Mouse (Mus musculus) thymus, adult 2 months (tissue): ENCODE measurements around the gene Cnn2. TPM values are rescaled to one million over a fixed set of nuclear protein-coding genes. Genes with fewer than 3 reads are reported as not detected.

Experiments used
- DNase-seq: peaks from one replicate; pipeline ENCODE4 v3.0.0; 2021
- H3K27ac ChIP-seq: fragments of 200-500 bp; 2 replicates; pipeline ENCODE4 v1.5.1; 2012; ENCODE audit warnings: low read length, control low read depth; ENCODE audit not compliant: control insufficient read depth, insufficient read depth
- H3K27me3 ChIP-seq: fragments of 200-500 bp; 2 replicates; pipeline ENCODE4 v1.6.1; 2012; ENCODE audit warnings: mild to moderate bottlenecking, low read length, moderate library complexity, mixed read lengths; ENCODE audit not compliant: control insufficient read depth, insufficient read depth
- H3K36me3 ChIP-seq: fragments of 200-500 bp; 2 replicates; pipeline ENCODE4 v1.6.1; 2012; ENCODE audit warnings: mild to moderate bottlenecking, low read length, moderate library complexity; ENCODE audit not compliant: control insufficient read depth, insufficient read depth
- H3K4me1 ChIP-seq: fragments of 200-500 bp; replicated peaks from 2 replicates; pipeline ENCODE4 v1.6.1; 2012; ENCODE audit warnings: low read length; ENCODE audit not compliant: control insufficient read depth, insufficient read depth
- H3K4me3 ChIP-seq: fragments of 200-500 bp; 2 replicates; pipeline ENCODE4 v1.5.1; 2012; ENCODE audit warnings: mild to moderate bottlenecking, low read length, control low read depth, moderate library complexity; ENCODE audit not compliant: control insufficient read depth, insufficient read depth
- CTCF ChIP-seq: fragments of 200-500 bp; IDR thresholded peaks from 2 replicates; pipeline ENCODE4 v1.5.1; 2012; ENCODE audit warnings: mild to moderate bottlenecking, control low read depth, low read length, moderate library complexity, borderline replicate concordance; ENCODE audit not compliant: control insufficient read depth, poor library complexity, insufficient read depth; ENCODE audit errors: extremely low read depth
- POLR2A ChIP-seq: fragments of 200-500 bp; IDR thresholded peaks from 2 replicates; pipeline ENCODE4 v1.6.1; 2012; ENCODE audit warnings: mild to moderate bottlenecking, low read length, control low read depth, moderate library complexity; ENCODE audit not compliant: control insufficient read depth, poor library complexity, insufficient read depth; ENCODE audit errors: extremely low read depth
- WGBS: fragments of 180-500 bp; shearing (Covaris S2); methylation state at CpG from one replicate; pipeline ENCODE4 v1.1.7; 2018; 5-methylcytosine and 5-hydroxymethylcytosine counted together
- polyA plus RNA-seq: library from polyadenylated mRNA; depleted of rRNA; stranded (reverse); fragments of >200 nt; gene quantifications from 2 replicates; pipeline ENCODE4 v1.2.3, GENCODE M21; 2012

Cnn2 gene
- polyA plus RNA-seq, 1 experiment, result 245 TPM

- Histone ChIP-seq H3K4me3 (no peak overlapping the region), H3K27ac (no peak overlapping the region), H3K27me3 (no peaks in the 10 kb centered on the region), H3K36me3 (peaks cover 72% of the 10 kb centered on the region), H3K4me1 (peaks cover 24% of the 10 kb centered on the region)
- WGBS, result 81% methylated on average over 8 of the region's 9 CpGs
- TF ChIP-seq POLR2A, result no peak
- TF ChIP-seq CTCF, result no peak
- no peak for DNase-seq
Measured at GRCm38 (mm10) chr10:80030191-80030590, 41.8 kb downstream of the Cnn2 start.

- Histone ChIP-seq H3K36me3 (peaks cover 70% of the 10 kb centered on the region), H3K27ac (no peak overlapping the region), H3K27me3 (no peaks in the 10 kb centered on the region), H3K4me3 (no peak overlapping the region), H3K4me1 (peaks cover 18% of the 10 kb centered on the region)
- no peak for DNase-seq
- TF ChIP-seq POLR2A (no peak), CTCF (no peak)
- WGBS, result 92% methylated on average over 17 of the region's 17 CpGs
Measured at GRCm38 (mm10) chr10:80030736-80031135, 42.4 kb downstream of the Cnn2 start.

- H3K4me1 ChIP-seq, result peaks cover 17% of the 10 kb centered on the region
- TF ChIP-seq CTCF (no peak), POLR2A (no peak)
- peak overlapping the region; percentile 64; the same call in 1 of the 2 replicates for H3K27ac ChIP-seq
- no peak overlapping the region for H3K4me3 ChIP-seq
- H3K36me3 ChIP-seq, result peaks cover 57% of the 10 kb centered on the region
- DNase-seq, result no peak
- H3K27me3 ChIP-seq, result no peaks in the 10 kb centered on the region
- 49% methylated on average over 5 of the region's 5 CpGs for WGBS
Measured at GRCm38 (mm10) chr10:80032799-80033480, 44.6 kb downstream of the Cnn2 start.

GRCm38 (mm10) chr10:80033511-80034391, 45.4 kb downstream of the Cnn2 start:
- H3K36me3 ChIP-seq, result peaks cover 48% of the 10 kb centered on the region
- DNase-seq, result no peak
- no peak overlapping the region for H3K4me3 ChIP-seq
- peaks cover 23% of the 10 kb centered on the region for H3K4me1 ChIP-seq
- peak overlapping the region; percentile 48; the same call in 1 of the 2 replicates for H3K27ac ChIP-seq
- TF ChIP-seq CTCF (no peak), POLR2A (no peak)
- no peaks in the 10 kb centered on the region for H3K27me3 ChIP-seq
- WGBS, result 58% methylated on average over 9 of the region's 9 CpGs

GRCm38 (mm10) chr10:80035148-80035547, 46.8 kb downstream of the Cnn2 start:
- H3K36me3 ChIP-seq, result peaks cover 36% of the 10 kb centered on the region
- H3K27ac ChIP-seq, result no peak overlapping the region
- TF ChIP-seq CTCF (no peak), POLR2A (no peak)
- no peak for DNase-seq
- H3K27me3 ChIP-seq, result no peaks in the 10 kb centered on the region
- WGBS, result 96% methylated on average over 8 of the region's 8 CpGs
- no peak overlapping the region for H3K4me3 ChIP-seq
- H3K4me1 ChIP-seq, result peaks cover 24% of the 10 kb centered on the region

- no peak overlapping the region for H3K27ac ChIP-seq
- WGBS, result 94% methylated on average over 5 of the region's 5 CpGs
- no peak overlapping the region for H3K4me3 ChIP-seq
- TF ChIP-seq POLR2A (no peak), CTCF (no peak)
- H3K27me3 ChIP-seq, result no peaks in the 10 kb centered on the region
- peaks cover 22% of the 10 kb centered on the region for H3K4me1 ChIP-seq
- no peak for DNase-seq
- H3K36me3 ChIP-seq, result peaks cover 30% of the 10 kb centered on the region
Measured at GRCm38 (mm10) chr10:80035686-80036085, 47.3 kb downstream of the Cnn2 start.

GRCm38 (mm10) chr10:80036832-80037231, 48.4 kb downstream of the Cnn2 start:
- Histone ChIP-seq H3K4me3 (no peak overlapping the region), H3K36me3 (peaks cover 19% of the 10 kb centered on the region), H3K27me3 (no peaks in the 10 kb centered on the region), H3K4me1 (peaks cover 17% of the 10 kb centered on the region), H3K27ac (no peak overlapping the region)
- WGBS, result 96% methylated on average over 13 of the region's 13 CpGs
- no peak for DNase-seq
- TF ChIP-seq CTCF, result no peak
- TF ChIP-seq POLR2A, result no peak
